30 mouse cellular contexts compared by ENCODE assay signal in genomic region chr15:11877273-11877672, GRCm38 (mm10). TPM values are rescaled to one million over a fixed set of nuclear protein-coding genes. Genes with fewer than 3 reads are reported as not detected.
DNase-seq lines count a peak whose midpoint lies in the region; ATAC-seq and TF ChIP-seq lines count a peak whose summit lies in the region.
"Had no signal": no experiment of that assay in that cellular context is flagged by ENCODE, and none has a peak within 500 bp of the region (broad histone marks: within the 10 kb centered on the region; RNA-seq: fewer than 3 reads in every experiment).

No protein-coding gene starts in this region.

- no peak overlapping the region for H3K4me3 ChIP-seq in heart, embryonic 10.5 days
- no peak overlapping the region for H3K4me3 ChIP-seq in stomach, postnatal 0 days (ENCODE audit: low read depth, low read length)
- H3K4me3 ChIP-seq: forebrain, embryonic 10.5 days; forebrain, embryonic 15.5 days; liver, embryonic 15.5 days; stomach, embryonic 15.5 days had no signal

- H3K36me3 ChIP-seq in heart, embryonic 10.5 days = peaks cover 41% of the 10 kb centered on the region
- no peaks in the 10 kb centered on the region for H3K36me3 ChIP-seq in stomach, postnatal 0 days (ENCODE audit: control insufficient read depth, insufficient read depth, low read length)
- H3K36me3 ChIP-seq: forebrain, embryonic 10.5 days; forebrain, embryonic 15.5 days; liver, embryonic 15.5 days; stomach, embryonic 15.5 days had no signal

- CTCF ChIA-PET in Patski (lab: Charles Lee) = interaction anchor here (0.9 to 2.0 kb wide), 4 partner anchors 10 to 31 kb away, joined by 3 to 4 read pairs (median 3); no protein-coding TSS in a partner anchor

- POLR2A ChIA-PET in Patski (lab: Charles Lee) = interaction anchor here (1.1 kb wide), 1 partner anchor 27 kb away, joined by 3 read pairs; no protein-coding TSS in a partner anchor

- no peaks in the 10 kb centered on the region for H3K4me1 ChIP-seq in heart, embryonic 10.5 days
- H3K4me1 ChIP-seq in stomach, postnatal 0 days (replicated peaks; ENCODE audit: control insufficient read depth, insufficient read depth) = no peaks in the 10 kb centered on the region
- H3K4me1 ChIP-seq: forebrain, embryonic 10.5 days; forebrain, embryonic 15.5 days; liver, embryonic 15.5 days; stomach, embryonic 15.5 days had no signal

- H3K27ac ChIP-seq in heart, embryonic 10.5 days = no peak overlapping the region
- H3K27ac ChIP-seq in stomach, postnatal 0 days (replicated peaks) = no peak overlapping the region
- H3K27ac ChIP-seq: forebrain, embryonic 10.5 days; forebrain, embryonic 15.5 days; hindbrain, embryonic 14.5 days; liver, embryonic 15.5 days; macrophage; stomach, embryonic 15.5 days had no signal

- no peak overlapping the region for H3K9ac ChIP-seq in stomach, postnatal 0 days (ENCODE audit: low read length)
- H3K9ac ChIP-seq: forebrain, embryonic 15.5 days; hindbrain, embryonic 14.5 days; liver, embryonic 15.5 days; lung, embryonic 14.5 days; stomach, embryonic 15.5 days had no signal

- no peak overlapping the region for H3K4me2 ChIP-seq in stomach, postnatal 0 days (replicated peaks; ENCODE audit: low read depth)
- H3K4me2 ChIP-seq: forebrain, embryonic 15.5 days; hindbrain, embryonic 14.5 days; liver, embryonic 15.5 days; lung, embryonic 14.5 days; stomach, embryonic 15.5 days had no signal

- in situ Hi-C loops in Patski (cut with MboI; ENCODE audit: low pct_unique_long_range_greater_than_20kb) = no loop called here

- no peak for ATAC-seq in Patski
- ATAC-seq in stomach, postnatal 0 days (ENCODE audit: low FRiP score, low TSS enrichment) = no peak
- ATAC-seq: activated CD4-positive, CD25-positive, alpha-beta regulatory T cell, adult 4 months; forebrain, embryonic 15.5 days; intestine, postnatal 0 days had no signal

- peak; percentile 48 for DNase-seq in heart, adult 8-10 months (ENCODE audit: low spot score)
- no peak for DNase-seq in heart, embryonic 10.5 days (ENCODE audit: low spot score)
- DNase-seq in kidney, adult 9 months = peak; percentile 11
- DNase-seq in kidney, postnatal 4 days = no peak
- peak; percentile 41 for DNase-seq in Patski (ENCODE audit: low read depth, low spot score)
- DNase-seq in fibroblast of lung, adult 2 months (ENCODE audit: low read depth) = peak; percentile 11
- DNase-seq in stomach, postnatal 0 days (ENCODE audit: low spot score) = no peak
- DNase-seq: adrenal gland, adult 8-10 months; B cell, adult 2 months; cerebellum, adult 2 months; cerebellum, postnatal 14 days; gastrocnemius, postnatal 25 days; kidney, postnatal 36 days; layer of hippocampus, postnatal 36 days; lung, embryonic 14.5 days; midbrain, embryonic 14.5 days; retina, postnatal 1 day; right cerebral cortex, postnatal 14 days; thymus, postnatal 14 days had no signal

- WGBS in heart, embryonic 10.5 days = 62% methylated on average over 2 of the region's 2 CpGs
- 56% methylated on average over 2 of the region's 2 CpGs for WGBS in stomach, postnatal 0 days

- no peak for TF ChIP-seq CTCF in Patski (IDR thresholded peaks at IDR 0.05)
- no peak for TF ChIP-seq CTCF in stomach, postnatal 0 days (IDR thresholded peaks at IDR 0.05; ENCODE audit: low read depth)

- no peaks in the 10 kb centered on the region for H3K9me3 ChIP-seq in heart, embryonic 10.5 days
- H3K9me3 ChIP-seq in stomach, postnatal 0 days (ENCODE audit: control insufficient read depth, low read length) = no peaks in the 10 kb centered on the region
- H3K9me3 ChIP-seq: forebrain, embryonic 15.5 days; liver, embryonic 15.5 days; stomach, embryonic 15.5 days had no signal

- H3K27me3 ChIP-seq in heart, embryonic 10.5 days (ENCODE audit: insufficient read depth, poor library complexity, severe bottlenecking) = no peaks in the 10 kb centered on the region
- H3K27me3 ChIP-seq in Patski = no peaks in the 10 kb centered on the region
- no peaks in the 10 kb centered on the region for H3K27me3 ChIP-seq in stomach, postnatal 0 days (ENCODE audit: control insufficient read depth, insufficient read depth, low read length)
- H3K27me3 ChIP-seq: forebrain, embryonic 15.5 days; liver, embryonic 15.5 days; stomach, embryonic 15.5 days had no signal

- TF ChIP-seq EP300 in stomach, postnatal 0 days (optimal IDR thresholded peaks at IDR 0.05) = no peak

RNA-seq across cellular contexts. Expression of gene Npr3, which starts 29.8 kb away (rescaled TPM):
- total RNA-seq in heart, adult 8-10 months (2022) = 10 to 100 TPM; 26.1 to 39.5 (median 29.2) TPM
- polyA plus RNA-seq in heart, embryonic 10.5 days (2016; fragmentation: Nextera tagmentation; extraction: Ambion mirVana) = 12.0 and 14.8 TPM in 2 replicates
- 15.9 TPM for polyA plus RNA-seq in Patski (2021)
- polyA plus RNA-seq in stomach, postnatal 0 days (2015; fragmentation: Nextera tagmentation; extraction: Ambion mirVana) = 1.7 and 2.1 TPM in 2 replicates
- total RNA-seq: hematopoietic stem cell, adult 5-6 weeks; megakaryocyte-erythroid progenitor cell, adult 5-6 weeks; monocyte, adult 5-6 weeks had no signal
- polyA plus RNA-seq: activated CD4-positive, CD25-positive, alpha-beta regulatory T cell, adult 4 months; macrophage had no signal

Comparison
In these comparisons a context has a peak if more than half of its experiments do, and no peak if none do; other contexts are left out.
1. DNase-seq: peak in heart, adult 8-10 months (single experiment), kidney, adult 9 months (single experiment), Patski (single experiment) and fibroblast of lung, adult 2 months (single experiment); none in heart, embryonic 10.5 days (single experiment), kidney, postnatal 4 days (0 of 2) and stomach, postnatal 0 days (single experiment).